Mouse (Mus musculus) forebrain, postnatal 0 days (tissue): ENCODE measurements at regions not wholly inside any gene's neighbourhood (a gene's known extent, or its start where the extent isn't known, plus 50 kb on each side); places are given as distances from the start of the nearest gene placed in this dataset.

ENCODE experiments used
- ATAC-seq: fragments of 200-750 bp; cut with Nextera tagmentation; 2 replicates; pipeline ENCODE4 v1.8.0; 2017; ENCODE audit warnings: mild to moderate bottlenecking, moderate library complexity
- DNase-seq: peaks from one replicate; pipeline ENCODE4 v3.0.0-alpha.2; 2015
- H3K27ac ChIP-seq: fragments of 300-500 bp; sonication (generic); 2 replicates; pipeline ENCODE4 v1.5.1; 2014; ENCODE audit warnings: low read depth, mild to moderate bottlenecking, antibody characterized with exemption, low read length, moderate library complexity, mixed read lengths
- H3K27me3 ChIP-seq: fragments of 300-500 bp; sonication (generic); 2 replicates; pipeline ENCODE4 v1.6.1; 2014; ENCODE audit warnings: mild to moderate bottlenecking, low read length, mixed read lengths; ENCODE audit not compliant: insufficient read depth
- H3K36me3 ChIP-seq: fragments of 300-500 bp; sonication (generic); 2 replicates; pipeline ENCODE4 v1.6.1; 2014; ENCODE audit warnings: mild to moderate bottlenecking, moderate library complexity; ENCODE audit not compliant: insufficient read depth
- H3K4me1 ChIP-seq: fragments of 300-500 bp; sonication (generic); 2 replicates; pipeline ENCODE4 v1.6.1; 2014; ENCODE audit warnings: antibody characterized with exemption; ENCODE audit not compliant: insufficient read depth
- H3K4me2 ChIP-seq: fragments of 300-500 bp; sonication (generic); 2 replicates; pipeline ENCODE4 v1.6.1; 2014; ENCODE audit warnings: low read depth, mild to moderate bottlenecking, moderate library complexity
- H3K4me3 ChIP-seq: fragments of 300-500 bp; sonication (generic); 2 replicates; pipeline ENCODE4 v1.5.1; 2014; ENCODE audit warnings: low read depth, low read length, mixed read lengths
- H3K9ac ChIP-seq: fragments of 300-500 bp; sonication (generic); 2 replicates; pipeline ENCODE4 v1.6.1; 2014; ENCODE audit warnings: mild to moderate bottlenecking
- H3K9me3 ChIP-seq: fragments of 300-500 bp; sonication (generic); 2 replicates; pipeline ENCODE4 v1.6.1; 2016; ENCODE audit warnings: low read length
- CTCF ChIP-seq: sonication (generic); IDR thresholded peaks from 2 replicates; pipeline ENCODE4 v1.5.1; 2016; ENCODE audit warnings: antibody characterized with exemption, control low read depth, low read depth
- WGBS: fragments of 180-500 bp; shearing (Covaris S2); extraction: QIAGEN DNeasy Blood & Tissue Kit; methylation state at CpG from one replicate; pipeline ENCODE4 v1.1.7; 2014; 5-methylcytosine and 5-hydroxymethylcytosine counted together

DNA sequence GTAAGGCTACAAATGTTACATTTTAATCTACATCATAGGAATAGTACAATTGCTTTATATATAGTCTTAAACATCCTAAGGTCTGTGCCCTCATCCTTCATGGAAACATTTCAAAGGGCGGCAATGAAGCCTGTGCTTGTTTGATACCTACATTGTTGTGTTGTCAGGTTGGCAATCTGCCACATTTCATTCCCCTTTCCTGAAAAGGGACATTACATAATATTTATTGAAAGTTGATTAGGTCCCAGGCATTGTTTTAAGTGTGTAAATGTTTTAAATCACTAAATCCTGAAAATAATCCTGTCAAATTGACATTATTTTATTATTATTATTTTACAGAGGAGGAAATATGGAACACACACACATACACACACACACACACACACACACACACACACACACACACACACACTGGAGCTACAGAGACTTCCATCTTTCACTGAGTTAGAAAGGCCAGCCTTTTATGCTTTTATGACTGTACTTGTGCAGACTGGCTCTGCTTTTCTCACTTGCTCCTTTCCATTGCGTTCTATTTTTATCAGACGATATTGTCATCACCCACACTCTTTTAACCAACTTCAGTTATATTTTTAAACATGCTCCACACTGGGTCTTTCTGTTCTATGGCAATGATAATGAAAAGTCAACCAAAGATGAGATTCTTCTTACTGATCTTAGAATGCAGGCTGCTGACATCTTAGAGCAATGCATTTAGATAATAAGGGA, 153.8 kb upstream of the Asb5 start:
- Histone ChIP-seq H3K4me3 (no peak overlapping the region), H3K9me3 (no peaks in the 10 kb centered on the region), H3K4me2 (no peak overlapping the region), H3K36me3 (no peaks in the 10 kb centered on the region), H3K4me1 (no peaks in the 10 kb centered on the region), H3K9ac (no peak overlapping the region), H3K27me3 (no peaks in the 10 kb centered on the region), H3K27ac (no peak overlapping the region)
- DNase-seq (peak; percentile 24), ATAC-seq (peak; percentile 67)
- WGBS: 61% methylated on average over 3 of the region's 3 CpGs
- no peak for TF ChIP-seq CTCF

DNA sequence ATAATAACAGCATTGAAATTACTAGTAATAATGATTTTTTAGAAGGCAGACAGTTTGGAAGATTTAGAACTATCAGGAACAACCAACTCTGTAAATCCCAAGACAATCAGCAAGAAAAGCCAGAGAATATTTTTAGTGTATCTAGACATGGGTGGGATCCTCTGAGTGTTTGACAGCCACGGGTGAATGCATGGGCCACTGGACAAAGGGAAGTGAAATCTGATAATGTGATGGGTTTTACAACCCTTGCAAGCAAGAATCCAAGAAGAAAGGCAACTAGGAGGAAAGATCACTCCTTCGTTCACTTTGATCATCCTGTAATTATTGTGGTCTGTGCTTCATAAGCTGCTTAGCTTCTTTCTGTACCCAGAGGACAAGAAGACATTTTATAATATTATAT, 149.2 kb upstream of the Asb5 start:
- H3K4me1 ChIP-seq: no peaks in the 10 kb centered on the region
- no peaks in the 10 kb centered on the region for H3K36me3 ChIP-seq
- no peak for TF ChIP-seq CTCF
- no peak for DNase-seq
- no peak overlapping the region for H3K27ac ChIP-seq
- H3K27me3 ChIP-seq: no peaks in the 10 kb centered on the region
- no peaks in the 10 kb centered on the region for H3K9me3 ChIP-seq
- H3K4me3 ChIP-seq: no peak overlapping the region
- no peak overlapping the region for H3K9ac ChIP-seq
- 67% methylated on average over 2 of the region's 2 CpGs for WGBS
- no peak for ATAC-seq
- H3K4me2 ChIP-seq: no peak overlapping the region

DNA sequence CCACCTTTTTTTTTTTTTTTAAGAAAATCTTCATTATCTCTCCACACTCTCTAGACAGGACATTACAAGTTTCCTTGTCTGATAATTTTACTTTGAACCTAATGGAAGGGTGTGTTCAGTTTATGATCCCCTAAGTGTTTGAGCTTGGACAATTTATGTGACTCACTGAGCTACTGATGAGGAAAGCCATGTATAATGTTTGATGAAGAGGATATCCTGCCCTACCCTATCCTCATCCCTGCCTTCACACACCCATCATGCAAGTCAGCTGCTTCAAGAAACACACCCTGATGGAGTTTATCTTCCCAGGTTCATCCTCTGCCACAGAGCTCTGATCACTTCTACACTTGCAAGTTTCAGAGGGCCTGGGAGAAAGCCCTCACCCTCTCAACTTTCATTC, 136.5 kb upstream of the Asb5 start:
- no peak for ATAC-seq
- Histone ChIP-seq H3K36me3 (no peaks in the 10 kb centered on the region), H3K4me2 (no peak overlapping the region), H3K9ac (no peak overlapping the region), H3K27ac (no peak overlapping the region), H3K4me1 (no peaks in the 10 kb centered on the region), H3K4me3 (no peak overlapping the region), H3K27me3 (no peaks in the 10 kb centered on the region), H3K9me3 (no peaks in the 10 kb centered on the region)
- no peak for DNase-seq
- TF ChIP-seq CTCF: no peak

DNA sequence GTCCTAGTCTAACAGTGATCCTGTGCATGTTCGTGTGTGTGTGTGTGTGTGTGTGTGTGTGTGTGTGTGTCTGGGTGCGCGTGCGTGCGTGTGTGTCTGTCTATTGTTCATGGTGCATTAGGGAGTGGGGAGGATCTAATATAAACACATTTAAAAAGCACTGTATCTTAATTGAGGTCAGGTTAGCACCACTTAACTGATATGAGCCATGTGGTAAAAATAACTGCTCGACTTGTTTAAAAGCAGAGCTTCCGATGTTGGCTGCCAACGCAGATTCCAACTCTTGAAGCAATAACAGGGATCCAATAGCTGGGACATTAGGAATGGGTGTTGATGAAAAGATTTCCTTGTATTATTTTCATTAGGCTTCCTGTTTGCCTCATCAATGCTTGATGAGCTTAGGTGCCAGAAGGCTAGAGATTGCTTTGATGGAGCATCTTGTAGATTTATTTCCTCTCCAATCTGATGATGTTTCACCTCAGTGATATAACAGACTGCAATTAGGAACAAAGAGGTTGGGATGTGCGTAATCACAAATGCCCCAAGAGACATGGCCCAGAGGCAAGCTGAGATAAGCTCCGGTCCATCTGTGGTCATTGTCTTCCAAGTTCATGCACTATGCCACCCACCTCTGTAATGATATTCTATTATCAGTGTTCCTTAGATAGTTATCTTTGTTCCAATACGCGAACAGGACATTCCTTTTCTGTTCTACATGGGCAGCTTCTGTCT, 135.7 kb upstream of the Asb5 start:
- Histone ChIP-seq H3K27me3 (no peaks in the 10 kb centered on the region), H3K36me3 (no peaks in the 10 kb centered on the region), H3K4me1 (no peaks in the 10 kb centered on the region), H3K27ac (no peak overlapping the region), H3K9ac (no peak overlapping the region), H3K9me3 (no peaks in the 10 kb centered on the region), H3K4me2 (no peak overlapping the region), H3K4me3 (no peak overlapping the region)
- DNase-seq (no peak), ATAC-seq (no peak)
- 85% methylated on average over 12 of the region's 12 CpGs for WGBS
- TF ChIP-seq CTCF: no peak

DNA sequence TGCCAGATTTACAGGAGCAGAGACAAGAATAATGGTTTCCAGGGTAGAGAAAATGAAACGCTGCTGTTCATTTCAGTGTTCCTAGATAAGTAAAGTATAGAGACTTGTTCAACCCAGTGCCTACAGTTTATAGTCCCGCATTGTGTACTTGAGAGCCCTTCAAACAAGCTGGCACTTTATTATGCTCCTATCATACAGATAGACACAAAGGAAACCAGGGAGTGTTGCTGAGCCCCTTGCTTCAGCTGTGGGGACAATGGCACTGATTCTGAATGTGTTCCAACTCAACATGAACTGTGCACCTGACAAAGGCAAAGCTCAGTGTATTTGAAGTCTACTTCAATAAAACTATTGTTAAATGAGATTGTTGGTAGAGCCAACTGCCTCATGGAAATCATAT, 123.7 kb upstream of the Asb5 start:
- WGBS: 14% methylated on average over 2 of the region's 2 CpGs
- Histone ChIP-seq H3K9ac (no peak overlapping the region), H3K4me3 (no peak overlapping the region), H3K27me3 (no peaks in the 10 kb centered on the region), H3K4me2 (no peak overlapping the region), H3K4me1 (no peaks in the 10 kb centered on the region), H3K9me3 (no peaks in the 10 kb centered on the region), H3K27ac (no peak overlapping the region), H3K36me3 (no peaks in the 10 kb centered on the region)
- ATAC-seq: peak; percentile 69
- DNase-seq: no peak
- no peak for TF ChIP-seq CTCF

DNA sequence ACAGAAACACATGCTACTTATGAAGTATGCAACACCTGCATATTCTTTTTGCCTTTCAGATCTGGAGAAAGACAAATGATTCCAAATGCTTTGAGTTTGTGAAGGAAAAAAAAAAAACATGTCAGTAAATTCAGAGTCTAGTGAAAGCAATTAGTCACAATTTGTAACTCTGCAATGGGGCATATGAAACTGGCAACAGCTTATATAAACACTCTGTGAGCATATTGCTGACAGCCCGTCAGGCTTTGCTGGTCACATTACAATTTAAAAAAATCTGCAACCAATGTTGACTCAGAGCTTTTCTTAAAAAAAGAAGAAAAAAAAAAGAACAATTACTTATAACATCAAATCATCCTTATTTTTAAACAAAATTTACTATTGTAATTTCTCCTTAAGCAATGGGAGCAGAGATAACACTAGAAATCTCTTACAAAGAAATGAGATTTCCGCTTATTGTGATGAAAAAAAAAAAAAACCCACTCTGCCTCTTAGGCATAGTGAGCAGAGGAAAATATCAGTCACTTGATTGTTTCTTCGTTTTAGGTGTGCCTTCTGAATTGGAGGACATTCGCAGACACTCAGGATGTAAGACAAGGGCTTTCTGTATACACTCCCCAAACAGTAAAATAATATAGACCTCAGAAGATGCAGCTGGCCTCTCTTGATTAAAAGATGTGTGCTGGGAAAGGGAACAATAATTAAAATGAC, 115.1 kb upstream of the Asb5 start:
- Histone ChIP-seq H3K4me2 (no peak overlapping the region), H3K27ac (no peak overlapping the region), H3K9ac (no peak overlapping the region), H3K27me3 (no peaks in the 10 kb centered on the region), H3K9me3 (no peaks in the 10 kb centered on the region), H3K4me3 (no peak overlapping the region), H3K4me1 (no peaks in the 10 kb centered on the region), H3K36me3 (no peaks in the 10 kb centered on the region)
- no peak for TF ChIP-seq CTCF
- peak; percentile 69 for ATAC-seq
- peak; percentile 24 for DNase-seq
- 67% methylated on average over 4 of the region's 4 CpGs for WGBS

DNA sequence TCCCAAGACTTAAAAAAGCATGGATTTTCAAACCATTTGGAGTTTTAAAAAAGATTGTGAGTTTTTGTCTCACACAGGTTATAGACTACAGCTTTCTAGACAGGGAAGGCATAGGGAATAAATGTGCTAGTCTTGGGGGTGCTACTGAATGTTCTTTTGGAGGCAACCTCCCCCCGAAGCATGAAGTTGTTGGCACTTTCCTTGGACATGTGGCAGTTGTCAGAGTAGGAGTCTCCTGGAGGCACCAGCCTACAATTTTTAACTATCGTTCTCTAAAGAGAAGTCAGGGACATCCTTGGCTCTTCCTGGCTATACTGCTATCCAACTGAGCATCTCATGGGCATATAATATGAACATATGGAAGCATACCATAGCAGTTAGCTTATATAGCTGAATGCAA, 112.7 kb upstream of the Asb5 start:
- Histone ChIP-seq H3K9me3 (no peaks in the 10 kb centered on the region), H3K36me3 (no peaks in the 10 kb centered on the region), H3K9ac (no peak overlapping the region), H3K4me2 (no peak overlapping the region), H3K27me3 (no peaks in the 10 kb centered on the region), H3K4me3 (no peak overlapping the region), H3K27ac (no peak overlapping the region), H3K4me1 (no peaks in the 10 kb centered on the region)
- DNase-seq: no peak
- 87% methylated on average over 2 of the region's 2 CpGs for WGBS
- ATAC-seq: no peak
- no peak for TF ChIP-seq CTCF
